Mouse (Mus musculus) lung, embryonic 15.5 days (tissue): ENCODE measurements around the gene Gm21119. TPM values are rescaled to one million over a fixed set of nuclear protein-coding genes. Genes with fewer than 3 reads are reported as not detected.
A peak's percentile ranks its signal among the peaks of the same experiment; 100 is the strongest.
"Not testable (repeated sequence)": the region's sequence is repeated elsewhere in the genome, so short reads cannot be mapped to it uniquely, and the experiment has no call there.

ENCODE experiments used
- ATAC-seq: fragments of 200-750 bp; cut with Nextera tagmentation; 2 replicates; pipeline ENCODE4 v1.8.0; 2017; ENCODE audit warnings: moderate number of reproducible peaks, borderline replicate concordance; ENCODE audit not compliant: low FRiP score, low TSS enrichment; ENCODE audit errors: extremely low read depth
- H3K27ac ChIP-seq: fragments of 300-500 bp; sonication (generic); 2 replicates; pipeline ENCODE4 v1.5.1; 2015; ENCODE audit warnings: moderate library complexity, mild to moderate bottlenecking, inconsistent platforms
- H3K27me3 ChIP-seq: fragments of 300-500 bp; sonication (generic); 2 replicates; pipeline ENCODE4 v1.6.1; 2015; ENCODE audit warnings: inconsistent platforms
- H3K36me3 ChIP-seq: fragments of 300-500 bp; sonication (generic); 2 replicates; pipeline ENCODE4 v1.6.1; 2015; ENCODE audit warnings: inconsistent platforms
- H3K4me1 ChIP-seq: fragments of 300-500 bp; sonication (generic); 2 replicates; pipeline ENCODE4 v1.6.1; 2015; ENCODE audit warnings: inconsistent platforms
- H3K4me2 ChIP-seq: fragments of 300-500 bp; sonication (generic); 2 replicates; pipeline ENCODE4 v1.6.1; 2015; ENCODE audit warnings: inconsistent platforms, mild to moderate bottlenecking, moderate library complexity
- H3K4me3 ChIP-seq: fragments of 300-500 bp; sonication (generic); 2 replicates; pipeline ENCODE4 v1.5.1; 2015; ENCODE audit warnings: mild to moderate bottlenecking, inconsistent platforms
- H3K9ac ChIP-seq: fragments of 300-500 bp; sonication (generic); 2 replicates; pipeline ENCODE4 v1.6.1; 2015; ENCODE audit warnings: inconsistent platforms
- H3K9me3 ChIP-seq: fragments of 300-500 bp; sonication (generic); 2 replicates; pipeline ENCODE4 v1.6.1; 2016; ENCODE audit warnings: inconsistent platforms
- WGBS: fragments of 180-500 bp; shearing (Covaris S2); methylation state at CpG from one replicate; pipeline ENCODE4 v1.1.7; 2015; 5-methylcytosine and 5-hydroxymethylcytosine counted together
- polyA plus RNA-seq: library from polyadenylated mRNA; unstranded; fragments of >200 nt; fragmentation: Nextera tagmentation; extraction: Ambion mirVana; gene quantifications from 2 replicates; pipeline ENCODE4 v1.2.1, GENCODE M21; 2015

Gm21119 gene
- polyA plus RNA-seq, 1 experiment from 2014 or later, result 0.31 TPM

GRCm38 (mm10) chr8:20596842-20597708 lies 17.6 kb upstream of the Gm21119 start:
- ATAC-seq, result peak; percentile 85
- H3K27me3 ChIP-seq, H3K4me2 ChIP-seq, H3K9me3 ChIP-seq, H3K9ac ChIP-seq, H3K4me3 ChIP-seq, H3K4me1 ChIP-seq, H3K36me3 ChIP-seq, H3K27ac ChIP-seq: not testable (repeated sequence)
- WGBS, result 68% methylated on average over 11 of the region's 13 CpGs

GRCm38 (mm10) chr8:20598300-20599170 lies 16.2 kb upstream of the Gm21119 start:
- H3K4me1 ChIP-seq, H3K4me3 ChIP-seq, H3K9me3 ChIP-seq, H3K4me2 ChIP-seq, H3K27ac ChIP-seq, H3K9ac ChIP-seq, H3K27me3 ChIP-seq, H3K36me3 ChIP-seq: not testable (repeated sequence)
- 78% methylated on average over 9 of the region's 10 CpGs for WGBS
- ATAC-seq, result peak; percentile 77

- not testable (repeated sequence) for ATAC-seq, H3K36me3 ChIP-seq, H3K9me3 ChIP-seq, H3K27me3 ChIP-seq, H3K4me2 ChIP-seq, H3K4me1 ChIP-seq, H3K27ac ChIP-seq, H3K4me3 ChIP-seq, H3K9ac ChIP-seq
- WGBS, result 90% methylated on average over 4 of the region's 6 CpGs
Observed at GRCm38 (mm10) chr8:20599350-20599749, 15.4 kb upstream of the Gm21119 start.

- ATAC-seq, H3K4me1 ChIP-seq, H3K27ac ChIP-seq, H3K4me2 ChIP-seq, H3K9me3 ChIP-seq, H3K27me3 ChIP-seq, H3K4me3 ChIP-seq, H3K36me3 ChIP-seq, H3K9ac ChIP-seq: not testable (repeated sequence)
- WGBS, result 19% methylated on average over 1 of the region's 1 CpGs
Observed at GRCm38 (mm10) chr8:20610856-20611255, 3.9 kb upstream of the Gm21119 start.

- not testable (repeated sequence) for H3K36me3 ChIP-seq, H3K27ac ChIP-seq, H3K9ac ChIP-seq, H3K4me2 ChIP-seq, ATAC-seq, H3K4me1 ChIP-seq, H3K27me3 ChIP-seq, H3K4me3 ChIP-seq, H3K9me3 ChIP-seq
Observed at GRCm38 (mm10) chr8:20612721-20613120, 2.0 kb upstream of the Gm21119 start.

- 58% methylated on average over 1 of the region's 1 CpGs for WGBS
- not testable (repeated sequence) for H3K4me3 ChIP-seq, H3K4me1 ChIP-seq, ATAC-seq, H3K9me3 ChIP-seq, H3K9ac ChIP-seq, H3K27me3 ChIP-seq, H3K27ac ChIP-seq, H3K36me3 ChIP-seq, H3K4me2 ChIP-seq
Observed at GRCm38 (mm10) chr8:20630766-20631165, 16.0 kb downstream of the Gm21119 start.

- not testable (repeated sequence) for H3K27ac ChIP-seq, H3K4me1 ChIP-seq, H3K9me3 ChIP-seq, H3K27me3 ChIP-seq, ATAC-seq, H3K4me2 ChIP-seq, H3K9ac ChIP-seq, H3K4me3 ChIP-seq, H3K36me3 ChIP-seq
- WGBS, result 18% methylated on average over 1 of the region's 1 CpGs
Observed at GRCm38 (mm10) chr8:20637931-20638330, 23.2 kb downstream of the Gm21119 start.

GRCm38 (mm10) chr8:20643536-20643935 lies 28.8 kb downstream of the Gm21119 start:
- not testable (repeated sequence) for ATAC-seq, H3K4me1 ChIP-seq, H3K4me3 ChIP-seq, H3K4me2 ChIP-seq, H3K36me3 ChIP-seq, H3K27me3 ChIP-seq, H3K9ac ChIP-seq, H3K9me3 ChIP-seq, H3K27ac ChIP-seq
- WGBS, result 67% methylated on average over 1 of the region's 1 CpGs

- H3K36me3 ChIP-seq, H3K4me2 ChIP-seq, H3K27ac ChIP-seq, H3K4me1 ChIP-seq, H3K4me3 ChIP-seq, H3K9me3 ChIP-seq, H3K27me3 ChIP-seq, ATAC-seq, H3K9ac ChIP-seq: not testable (repeated sequence)
Observed at GRCm38 (mm10) chr8:20652976-20653375, 38.3 kb downstream of the Gm21119 start.

GRCm38 (mm10) chr8:20678418-20678817 lies 63.7 kb downstream of the Gm21119 start:
- not testable (repeated sequence) for H3K4me3 ChIP-seq, H3K9ac ChIP-seq, H3K36me3 ChIP-seq, ATAC-seq, H3K27ac ChIP-seq, H3K9me3 ChIP-seq, H3K27me3 ChIP-seq, H3K4me1 ChIP-seq, H3K4me2 ChIP-seq
